Mouse (Mus musculus) heart, adult 2 months (tissue): ENCODE measurements around the gene Rnaseh2c. TPM values are rescaled to one million over a fixed set of nuclear protein-coding genes. Genes with fewer than 3 reads are reported as not detected.

ENCODE experiments used
- DNase-seq, 2 experiments: peaks; one replicate each; pipeline ENCODE4 v3.0.0; 2021
- H3K27ac ChIP-seq: fragments of 200-600 bp; 2 replicates; pipeline ENCODE4 v1.8.1; 2022
- H3K27me3 ChIP-seq: fragments of 200-500 bp; 2 replicates; pipeline ENCODE4 v1.6.1; 2012; ENCODE audit warnings: mild to moderate bottlenecking, low read length, inconsistent platforms, mixed read lengths; ENCODE audit not compliant: control insufficient read depth, insufficient read depth
- H3K36me3 ChIP-seq: fragments of 200-500 bp; 2 replicates; pipeline ENCODE4 v1.6.1; 2012; ENCODE audit warnings: low read length, inconsistent platforms; ENCODE audit not compliant: control insufficient read depth, insufficient read depth
- H3K4me1 ChIP-seq: fragments of 200-500 bp; 2 replicates; pipeline ENCODE4 v1.6.1; 2011; ENCODE audit warnings: low read length; ENCODE audit not compliant: control insufficient read depth, insufficient read depth
- H3K4me3 ChIP-seq: fragments of 200-600 bp; 2 replicates; pipeline ENCODE4 v1.8.1; 2022
- H3K79me2 ChIP-seq: fragments of 200-500 bp; replicated peaks from 2 replicates; pipeline ENCODE4 v1.6.1; 2012; ENCODE audit warnings: mild to moderate bottlenecking, inconsistent platforms, low read length, moderate library complexity, mixed read lengths; ENCODE audit not compliant: control insufficient read depth, insufficient read depth
- H3K9ac ChIP-seq: fragments of 200-500 bp; 2 replicates; pipeline ENCODE4 v1.6.1; 2012; ENCODE audit warnings: low read depth, mild to moderate bottlenecking, control low read depth, inconsistent platforms, low read length, mixed read lengths
- CTCF ChIP-seq: fragments of 200-600 bp; IDR thresholded peaks from 2 replicates; pipeline ENCODE4 v1.8.1; 2022; ENCODE audit warnings: antibody characterized with exemption, mild to moderate bottlenecking, moderate library complexity
- EP300 ChIP-seq: fragments of 200-500 bp; IDR thresholded peaks from 2 replicates; pipeline ENCODE4 v1.6.1; 2011; ENCODE audit warnings: low read depth, low read length, control low read depth; ENCODE audit not compliant: insufficient read depth
- POLR2A ChIP-seq: fragments of 200-500 bp; IDR thresholded peaks from 2 replicates; pipeline ENCODE4 v1.6.1; 2011; ENCODE audit warnings: mild to moderate bottlenecking, low read depth, low read length, control low read depth; ENCODE audit not compliant: insufficient read depth
- WGBS: fragments of 180-500 bp; shearing (Covaris S2); methylation state at CpG from one replicate; pipeline ENCODE4 v1.1.7; 2018; 5-methylcytosine and 5-hydroxymethylcytosine counted together
- intact Hi-C: fragments of 180-260 bp; cut with DNase I; formaldehyde crosslinking; loops from one replicate; pipeline ENCODE4 v1.15.1; 2025
- polyA plus RNA-seq: library from polyadenylated mRNA; depleted of rRNA; stranded (reverse); fragments of >200 nt; gene quantifications from 2 replicates; pipeline ENCODE4 v1.2.3, GENCODE M21; 2012
- total RNA-seq, 2 experiments: library from RNA; stranded (reverse); gene quantifications; 2 replicates each; pipeline ENCODE4 v1.2.3; 2021

The Rnaseh2c gene
- total and polyA plus RNA-seq, 3 experiments: 37.1 to 58.6 (median 50.2) TPM

DNA sequence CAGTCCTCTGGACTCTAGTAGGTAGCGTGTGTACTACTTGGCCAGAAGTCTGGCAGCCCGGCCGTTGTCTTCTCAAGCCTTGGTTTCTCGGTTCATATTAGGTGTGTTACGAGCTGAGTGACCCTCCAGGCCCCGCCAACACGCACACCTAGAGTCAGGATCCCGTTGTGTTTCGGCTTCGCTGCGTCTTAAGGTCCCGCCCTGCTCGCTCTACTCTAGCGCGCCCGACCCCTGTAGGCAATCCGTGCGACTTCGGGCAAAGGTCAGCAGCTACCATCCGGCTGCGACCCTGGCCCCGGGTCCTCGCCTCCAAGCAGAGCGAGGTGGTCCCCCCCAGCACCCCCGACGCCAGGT, 34.5 kb upstream of the Rnaseh2c start:
- H3K27me3 ChIP-seq: no peaks in the 10 kb centered on the region
- H3K27ac ChIP-seq: peak overlapping the region; percentile 96
- TF ChIP-seq POLR2A (no peak), EP300 (no peak), CTCF (no peak)
- H3K79me2 ChIP-seq: peaks cover 1% of the 10 kb centered on the region; the same call in 1 of the 2 replicates
- peaks cover 4% of the 10 kb centered on the region; the same call in 1 of the 2 replicates for H3K4me1 ChIP-seq
- intact Hi-C loops: no loop called here
- H3K9ac ChIP-seq: peak overlapping the region; percentile 86
- 2% methylated on average over 26 of the region's 26 CpGs for WGBS
- no peak for DNase-seq
- no peaks in the 10 kb centered on the region for H3K36me3 ChIP-seq
- H3K4me3 ChIP-seq: peak overlapping the region; percentile 89

DNA sequence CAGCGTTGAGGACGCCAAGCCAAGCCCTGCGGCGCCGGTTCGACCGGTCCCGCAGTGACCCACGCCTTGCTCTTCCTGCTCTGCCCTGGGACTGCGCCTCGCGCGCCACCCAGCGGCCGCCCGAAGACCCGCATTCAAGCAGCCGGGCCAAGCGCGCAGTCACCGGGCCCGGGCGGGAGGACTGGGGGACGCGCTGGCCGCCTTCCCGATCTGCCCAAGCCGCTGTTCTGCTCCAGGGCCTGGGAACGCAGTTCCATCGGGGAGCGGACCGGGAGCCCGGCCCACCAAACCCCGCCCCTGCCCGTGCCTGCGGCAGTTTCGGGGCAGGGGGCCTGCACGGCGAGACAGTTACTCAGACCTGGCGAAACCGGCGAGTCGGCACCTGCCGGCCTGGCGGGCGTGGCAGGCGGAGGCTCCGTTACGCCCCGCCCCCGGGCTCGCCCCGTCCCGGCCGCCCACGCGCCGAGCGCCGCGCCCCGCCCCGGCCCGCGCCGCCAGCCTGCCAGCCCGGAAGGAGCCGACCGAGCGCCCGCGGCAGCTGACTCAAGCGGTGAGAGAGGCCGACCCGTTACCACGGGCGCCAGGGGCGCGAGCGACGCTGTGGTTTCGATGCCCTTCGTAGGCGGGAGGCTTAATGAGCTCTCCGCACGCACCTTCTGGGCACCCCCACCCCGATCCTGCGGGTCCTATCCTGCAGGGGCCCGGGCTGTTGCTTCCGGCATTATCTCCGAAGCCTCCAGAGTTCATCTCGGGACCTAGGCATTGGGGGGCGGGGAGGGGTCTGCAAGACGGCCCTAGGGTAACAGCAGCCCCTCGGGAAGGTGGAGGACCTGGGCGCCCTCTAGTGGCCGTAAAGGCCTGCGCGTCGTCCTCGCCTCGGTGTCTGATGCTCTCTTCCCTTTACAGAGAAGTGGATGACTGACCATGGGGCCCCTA, 33.9 kb upstream of the Rnaseh2c start, which contains the start of gene Ap5b1:
Gene Ap5b1 (plus strand): TSS at position 492 of the 936 bp plus-strand sequence.
- no peaks in the 10 kb centered on the region for H3K27me3 ChIP-seq

DNA sequence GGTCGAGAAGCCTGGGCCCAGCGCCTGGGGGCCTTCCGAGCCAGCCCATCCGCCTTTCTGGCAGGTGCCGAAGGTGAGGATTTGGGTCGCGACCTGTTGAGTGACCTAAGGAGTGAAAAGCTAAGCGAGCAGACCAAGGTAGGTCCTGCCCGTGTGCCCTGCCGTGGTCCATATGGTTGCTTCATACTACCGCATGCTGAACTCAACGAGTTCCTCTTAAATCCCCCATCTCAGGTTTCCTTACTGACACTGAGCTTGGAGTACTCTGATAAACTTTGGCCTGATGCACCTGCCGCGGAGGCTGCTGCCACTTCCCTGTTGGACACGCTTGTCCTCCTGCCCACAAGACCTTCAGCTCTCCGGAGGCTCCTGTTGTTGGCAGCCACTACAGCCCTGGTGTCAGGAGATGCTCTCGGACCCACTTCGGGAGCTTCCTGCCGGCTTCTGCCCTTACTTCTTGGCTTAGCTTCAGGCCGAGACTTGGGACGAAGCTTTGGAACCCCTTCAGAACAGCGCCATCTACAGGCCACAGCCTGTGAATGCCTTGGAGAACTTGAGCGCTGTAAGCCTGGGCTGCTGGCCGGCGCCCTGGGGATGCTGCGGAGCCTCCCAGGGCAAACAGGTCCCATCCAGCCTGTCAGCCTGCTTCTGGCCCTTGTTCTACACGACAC, 33.1 kb upstream of the Rnaseh2c start:
- Histone ChIP-seq H3K27ac (peak overlapping the region; percentile 96), H3K79me2 (peaks cover 1% of the 10 kb centered on the region; the same call in 1 of the 2 replicates), H3K9ac (peak overlapping the region; percentile 86), H3K4me3 (peak overlapping the region; percentile 89), H3K4me1 (peaks cover 4% of the 10 kb centered on the region; the same call in 1 of the 2 replicates), H3K36me3 (no peaks in the 10 kb centered on the region), H3K27me3 (no peaks in the 10 kb centered on the region)
- peak; percentile 84 to 85 for DNase-seq
- TF ChIP-seq POLR2A: no peak
- peak; percentile 68 for TF ChIP-seq EP300
- peak; percentile 89 for TF ChIP-seq CTCF
- WGBS: 6% methylated on average over 27 of the region's 27 CpGs
- intact Hi-C loops: loop anchor here (1.0 to 2.0 kb wide), 4 partner anchors 34 to 68 kb away; partner anchors contain the start of gene Rela

More for the DNA sequence above, 33.9 kb upstream of the Rnaseh2c start, which contains the start of gene Ap5b1:
- H3K9ac ChIP-seq: peak within 1 kb of the TSS; percentile 86
- intact Hi-C loops: loop anchor here (1.0 to 2.0 kb wide), 4 partner anchors 34 to 69 kb away; partner anchors contain the start of gene Rela
- TF ChIP-seq CTCF: peak; percentile 97
- peak; percentile 64 for TF ChIP-seq POLR2A
- 0 out of 2 replicates have a peak, but pooled peaks have one; percentile 39 for TF ChIP-seq EP300
- WGBS: under 1% methylated on average over 86 of the region's 102 CpGs
- H3K4me1 ChIP-seq: peaks cover 4% of the 10 kb centered on the region; the same call in 1 of the 2 replicates
- H3K36me3 ChIP-seq: no peaks in the 10 kb centered on the region
- peak within 1 kb of the TSS; percentile 89 for H3K4me3 ChIP-seq
- DNase-seq: peak; percentile 93 to 95
- peak within 1 kb of the TSS; percentile 96 for H3K27ac ChIP-seq
- peaks cover 1% of the 10 kb centered on the region; the same call in 1 of the 2 replicates for H3K79me2 ChIP-seq

DNA sequence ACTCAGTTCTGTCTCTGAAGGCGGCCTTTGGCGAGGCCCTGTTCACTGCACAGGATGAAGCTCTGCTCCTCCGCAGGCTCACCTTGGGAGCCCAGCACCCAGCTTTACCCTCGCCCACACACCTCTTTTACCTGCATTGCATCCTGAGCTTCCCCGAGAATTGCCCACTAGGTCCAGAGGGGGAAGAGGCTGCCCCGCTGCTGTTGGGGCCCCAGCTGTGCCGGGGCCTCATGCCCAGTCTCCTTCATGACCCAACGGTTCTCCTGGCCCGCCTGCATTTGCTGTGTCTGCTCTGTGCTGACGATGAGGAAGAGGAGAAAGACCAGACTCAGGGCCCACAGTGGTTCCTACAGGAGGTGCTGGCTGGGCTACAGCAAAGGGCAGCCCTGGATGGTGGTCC, 32.2 kb upstream of the Rnaseh2c start:
- H3K9ac ChIP-seq: no peak overlapping the region
- H3K79me2 ChIP-seq: peaks cover 1% of the 10 kb centered on the region; the same call in 1 of the 2 replicates
- H3K27me3 ChIP-seq: no peaks in the 10 kb centered on the region
- TF ChIP-seq POLR2A (no peak), CTCF (no peak), EP300 (no peak)
- 89% methylated on average over 10 of the region's 10 CpGs for WGBS
- H3K4me1 ChIP-seq: peaks cover 4% of the 10 kb centered on the region; the same call in 1 of the 2 replicates
- H3K4me3 ChIP-seq: no peak overlapping the region
- no peak overlapping the region for H3K27ac ChIP-seq
- no peaks in the 10 kb centered on the region for H3K36me3 ChIP-seq
- no peak for DNase-seq
- intact Hi-C loops: loop anchor here (2.0 kb wide), 2 partner anchors 39 to 67 kb away; partner anchors contain the start of gene Rela

GRCm38 (mm10) chr19:5570353-5571246, 31.1 kb upstream of the Rnaseh2c start:
- Histone ChIP-seq H3K36me3 (no peaks in the 10 kb centered on the region), H3K4me1 (peaks cover 4% of the 10 kb centered on the region; the same call in 1 of the 2 replicates), H3K9ac (no peak overlapping the region), H3K27ac (no peak overlapping the region), H3K27me3 (no peaks in the 10 kb centered on the region), H3K79me2 (peaks cover 1% of the 10 kb centered on the region; the same call in 1 of the 2 replicates), H3K4me3 (no peak overlapping the region)
- TF ChIP-seq EP300: no peak
- TF ChIP-seq POLR2A: no peak
- no peak for TF ChIP-seq CTCF
- 93% methylated on average over 32 of the region's 32 CpGs for WGBS
- DNase-seq: no peak
- intact Hi-C loops: no loop called here
